Mouse (Mus musculus) layer of hippocampus, postnatal 36 days (tissue): ENCODE data around the gene Pik3r5. TPM values are rescaled to one million over a fixed set of nuclear protein-coding genes. Genes with fewer than 3 reads are reported as not detected.

Source experiments
- DNase-seq, 2 experiments: peaks; one replicate each; pipeline ENCODE4 v3.0.0; 2022
- total RNA-seq, 2 experiments: library from RNA; stranded (reverse); gene quantifications; 2 replicates each; pipeline ENCODE4 v1.2.3; 2021

Gene Pik3r5
- total RNA-seq, 2 experiments from 2014 or later: 1.2 to 2.8 TPM

GRCm38 (mm10) chr11:68451282-68451735 lies 19.4 kb downstream of the Pik3r5 start:
- no peak for DNase-seq

DNA sequence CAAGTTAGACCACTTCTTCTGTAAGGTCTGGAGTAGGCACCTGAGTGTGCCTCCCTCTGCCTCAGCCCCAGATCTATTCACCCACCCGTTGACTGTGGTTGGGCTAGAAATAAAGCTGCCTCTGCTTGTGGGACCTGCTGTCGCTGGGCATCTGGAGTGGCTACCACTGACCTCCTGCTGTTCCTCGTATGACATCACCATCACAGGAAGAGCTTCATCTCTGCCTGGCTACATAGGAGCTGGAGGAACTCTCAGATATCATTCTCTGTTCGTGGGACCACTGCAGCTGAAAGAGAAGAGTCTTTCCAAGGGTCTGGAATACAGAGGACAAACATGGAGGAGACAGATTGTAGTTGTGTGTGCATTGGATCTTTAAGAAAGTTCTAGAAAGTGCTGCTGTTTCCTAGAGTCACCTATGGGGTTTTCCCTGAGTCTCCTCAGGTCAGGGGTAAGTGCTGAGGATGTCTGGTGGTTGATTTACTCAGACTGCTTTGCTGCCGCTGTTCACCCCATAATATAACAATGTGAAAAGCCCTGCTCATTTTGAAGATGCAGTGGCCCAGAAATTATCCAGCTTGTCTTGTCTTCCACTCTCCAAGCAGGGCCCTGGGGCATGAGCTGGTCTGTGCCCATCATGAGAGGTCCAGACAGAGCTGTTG lies 20.0 kb downstream of the Pik3r5 start:
- DNase-seq: no peak

DNA sequence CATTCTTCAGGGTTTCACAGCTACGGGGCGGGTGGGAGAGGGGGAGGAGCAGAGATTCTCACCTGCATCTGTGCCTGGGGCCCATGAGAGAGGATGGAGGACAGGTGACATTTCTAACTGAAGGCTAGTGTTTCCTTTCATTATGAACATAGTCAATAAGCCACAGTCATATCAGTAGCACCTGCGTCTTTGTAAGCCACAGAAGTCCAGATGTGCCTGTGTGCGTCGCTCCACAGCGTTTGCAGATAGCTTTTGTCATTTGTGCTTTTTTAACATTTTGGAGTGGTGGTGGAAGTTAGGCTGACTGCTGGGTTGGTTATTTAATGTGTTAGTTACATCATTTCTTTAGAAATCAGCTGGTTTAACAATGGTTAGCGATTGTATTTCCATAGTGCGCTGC lies 20.8 kb downstream of the Pik3r5 start:
- no peak for DNase-seq

DNA sequence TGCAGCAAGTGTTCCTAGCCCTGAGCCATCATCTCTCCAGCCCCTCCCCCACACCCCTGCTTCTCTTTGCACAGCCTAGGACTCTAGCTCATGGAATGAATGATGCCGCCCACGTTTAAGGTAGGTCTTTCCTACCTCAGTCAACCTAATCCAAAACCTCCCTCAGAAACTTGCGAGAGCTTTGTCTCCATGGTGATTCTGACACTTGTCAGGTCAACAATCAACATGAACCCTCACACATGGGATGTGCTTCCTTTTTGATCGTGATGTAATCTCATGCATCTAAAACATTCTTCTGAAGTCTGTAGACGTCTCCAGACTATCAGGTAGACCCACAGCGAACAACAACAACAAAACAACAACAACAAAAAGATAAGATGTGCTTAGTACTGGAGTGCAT lies 21.4 kb downstream of the Pik3r5 start:
- DNase-seq: no peak

- no peak for DNase-seq
Observed at GRCm38 (mm10) chr11:68458086-68458485, 26.2 kb downstream of the Pik3r5 start.

DNA sequence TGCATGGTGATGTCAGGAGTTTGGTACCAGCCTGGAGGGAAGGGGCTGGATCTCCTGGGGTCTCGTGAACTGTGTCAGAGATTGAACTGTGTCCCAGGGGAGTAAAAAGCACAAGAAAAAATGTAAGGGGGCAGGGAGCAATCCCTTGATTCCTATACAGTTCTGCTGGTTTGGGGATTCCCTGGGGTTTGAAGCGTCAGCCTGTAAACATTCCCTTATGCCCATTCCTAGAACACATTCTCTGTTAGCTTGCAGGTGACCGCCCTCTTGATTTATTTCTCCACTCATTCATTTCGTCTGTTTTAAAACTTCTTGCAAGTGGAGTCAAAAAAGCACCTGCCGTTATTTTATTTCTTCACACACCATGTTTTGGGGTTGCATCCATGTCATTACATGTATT lies 27.1 kb downstream of the Pik3r5 start:
- no peak for DNase-seq

DNA sequence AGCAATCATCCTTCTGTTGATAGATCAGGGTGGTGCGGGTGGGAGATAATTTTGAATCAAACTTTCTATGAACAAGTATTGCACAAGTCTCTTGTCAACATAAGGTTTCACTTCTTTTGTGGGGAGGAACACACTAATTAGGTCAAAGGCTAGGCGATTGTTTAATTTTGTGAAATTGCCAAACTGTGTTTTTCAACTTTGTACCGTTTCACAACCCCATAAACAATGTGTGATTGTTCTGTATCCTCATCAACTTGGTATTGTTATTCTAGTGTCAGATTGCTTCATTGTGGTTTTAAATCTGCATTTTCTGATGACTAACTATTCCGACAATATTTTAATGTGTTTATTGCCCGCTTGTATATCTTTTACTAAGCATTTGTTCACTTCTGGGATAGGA lies 27.6 kb downstream of the Pik3r5 start:
- DNase-seq: no peak

DNA sequence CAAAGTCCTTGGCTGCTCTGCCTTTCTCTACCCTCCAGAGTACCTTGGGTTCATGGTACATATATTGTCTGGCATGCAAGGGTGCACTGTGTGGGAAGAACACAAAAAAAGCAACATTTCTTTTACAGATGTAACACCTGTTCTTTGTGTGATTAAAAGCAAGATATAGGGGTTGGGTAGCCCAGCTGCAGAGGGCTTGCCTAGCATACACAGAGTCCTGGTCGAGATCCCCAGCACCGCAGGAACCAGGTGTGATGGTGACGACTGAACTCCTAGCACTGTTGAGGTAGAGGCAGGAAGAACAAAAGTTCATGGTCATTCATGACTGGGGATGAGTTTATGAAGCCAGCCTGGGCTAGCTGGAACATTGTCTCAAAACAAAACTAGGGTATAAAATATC lies 30.8 kb downstream of the Pik3r5 start:
- DNase-seq: no peak

- DNase-seq: no peak
Observed at GRCm38 (mm10) chr11:68464260-68464659, 32.3 kb downstream of the Pik3r5 start.

GRCm38 (mm10) chr11:68465090-68465489 lies 33.2 kb downstream of the Pik3r5 start:
- no peak for DNase-seq

DNA sequence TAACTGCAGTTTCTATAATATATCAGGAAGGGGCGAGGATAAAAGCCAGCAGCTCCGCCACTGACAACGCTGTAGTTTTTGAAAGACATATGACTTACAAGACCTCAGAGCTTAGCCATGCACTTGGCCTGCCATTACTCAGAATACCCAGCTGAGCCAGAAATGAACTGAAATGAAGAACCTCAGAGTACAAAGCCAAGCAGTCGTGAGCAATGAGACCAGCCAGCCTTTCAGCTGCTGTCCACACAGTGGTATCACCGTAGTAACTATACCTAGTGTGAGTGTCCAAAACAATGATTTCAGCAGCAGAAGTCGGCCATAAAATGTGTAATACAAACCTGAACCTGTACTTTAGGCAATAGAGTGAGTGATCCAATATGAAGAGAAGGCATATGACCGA lies 35.5 kb downstream of the Pik3r5 start:
- DNase-seq: no peak

DNA sequence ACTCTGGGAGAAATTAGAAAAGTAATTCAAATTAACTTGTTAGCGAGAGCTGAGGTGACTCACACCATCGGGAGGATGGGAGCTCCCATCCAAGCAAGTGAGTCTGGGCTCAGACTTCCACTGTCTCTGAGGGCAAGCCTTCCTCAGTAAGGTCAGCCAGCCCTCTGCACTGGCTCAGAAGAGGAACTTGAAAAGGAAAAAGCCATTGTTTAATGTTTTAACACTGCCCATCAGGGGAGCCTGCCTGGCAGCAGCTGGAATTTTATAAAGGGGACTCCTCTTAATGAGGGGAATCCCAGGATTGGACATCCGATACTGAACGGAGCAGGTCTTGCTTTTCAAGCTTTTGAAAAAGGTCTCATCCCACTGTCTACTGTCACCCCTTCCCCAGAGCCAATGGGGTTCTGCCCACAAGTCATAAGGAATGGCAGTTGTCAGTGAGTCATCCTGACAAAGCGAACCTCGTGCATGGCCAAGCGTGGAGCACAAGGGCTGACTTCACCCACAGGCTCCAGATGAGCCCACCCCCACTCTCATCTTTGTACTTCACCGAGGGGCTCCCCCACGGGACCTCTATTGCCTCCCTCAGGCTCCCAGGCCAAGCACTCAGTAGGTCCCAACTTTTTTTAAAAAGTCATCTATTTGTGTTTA lies 36.2 kb downstream of the Pik3r5 start:
- no peak for DNase-seq

DNA sequence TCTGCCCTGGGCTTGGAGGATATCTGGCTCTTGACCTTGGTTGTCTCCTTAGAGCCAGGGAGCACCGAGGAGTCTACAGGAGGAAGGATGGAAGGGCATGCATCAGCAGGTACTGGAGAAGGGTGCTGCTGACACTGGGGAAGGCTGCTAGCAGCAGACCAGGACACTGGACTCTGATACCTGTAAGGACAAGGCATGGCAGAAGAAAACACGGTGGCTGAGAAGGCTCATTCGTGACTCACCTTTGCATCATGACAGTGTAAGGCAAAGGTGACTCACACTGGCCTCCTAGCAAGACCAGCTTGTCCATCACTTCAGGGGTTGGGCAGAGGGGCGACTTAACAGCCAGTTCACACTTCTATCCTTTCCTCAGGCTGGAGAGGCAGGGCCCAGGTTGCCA lies 37.0 kb downstream of the Pik3r5 start:
- no peak for DNase-seq

GRCm38 (mm10) chr11:68472162-68472849 lies 40.4 kb downstream of the Pik3r5 start:
- no peak for DNase-seq

DNA sequence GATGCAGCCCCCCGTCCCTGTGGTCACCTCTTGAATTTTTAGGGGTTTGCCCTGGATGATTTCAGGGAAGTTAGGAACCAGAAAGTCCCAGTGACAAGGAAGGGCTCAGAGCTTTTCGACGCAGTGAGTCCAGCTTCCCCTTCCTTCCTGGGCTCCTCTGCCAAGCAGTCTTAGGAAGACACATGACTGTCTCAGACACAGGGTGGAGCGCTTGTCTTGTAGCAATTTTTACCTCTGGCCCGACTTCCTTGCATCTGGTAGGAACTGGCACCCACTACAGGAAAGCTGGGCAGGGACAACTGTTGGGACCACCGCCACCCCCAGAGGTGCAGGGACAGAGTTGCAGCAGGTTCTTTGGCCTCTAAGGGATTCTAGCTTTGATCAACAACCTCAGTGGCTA lies 42.7 kb downstream of the Pik3r5 start:
- no peak for DNase-seq

- DNase-seq: no peak
Observed at GRCm38 (mm10) chr11:68475676-68476075, 43.8 kb downstream of the Pik3r5 start.

DNA sequence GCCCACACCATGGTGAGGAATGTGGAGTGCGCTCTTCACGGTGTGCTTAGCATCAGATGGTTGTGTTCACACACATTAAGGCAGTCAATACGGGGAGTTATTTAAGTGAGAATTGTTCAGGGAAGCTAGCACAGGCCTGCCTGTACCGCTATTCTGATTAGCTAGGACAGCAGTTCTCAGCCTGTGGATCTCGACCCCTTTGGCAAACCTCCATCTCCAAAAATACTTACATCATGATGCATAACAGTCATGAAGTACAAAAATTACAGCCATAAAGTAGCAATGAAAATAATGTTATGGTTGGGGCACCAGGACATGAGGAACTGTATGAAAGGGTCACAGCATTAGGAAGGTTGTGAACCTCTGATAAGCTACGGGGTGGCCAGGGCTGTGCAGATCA lies 45.7 kb downstream of the Pik3r5 start:
- DNase-seq: no peak

DNA sequence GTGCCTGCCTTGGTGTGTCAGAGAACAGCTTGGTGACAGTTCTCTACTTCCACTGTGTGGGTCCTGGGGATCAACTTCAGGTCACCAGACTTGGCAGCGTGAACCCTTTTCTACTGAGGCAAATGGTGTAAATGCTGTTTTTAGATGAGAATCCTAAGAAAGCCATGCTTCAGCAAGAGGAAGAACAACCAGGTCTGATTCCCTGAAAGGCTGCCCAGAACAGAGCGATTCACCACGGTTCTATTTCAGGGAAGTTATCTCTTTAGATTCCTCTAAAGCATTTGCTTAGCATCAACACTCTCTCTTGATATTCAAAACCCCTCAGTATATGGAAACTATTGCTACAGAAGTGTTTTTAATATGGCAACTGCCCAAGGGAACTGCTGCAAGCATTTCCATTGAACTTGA lies 46.7 kb downstream of the Pik3r5 start:
- DNase-seq: no peak

DNA sequence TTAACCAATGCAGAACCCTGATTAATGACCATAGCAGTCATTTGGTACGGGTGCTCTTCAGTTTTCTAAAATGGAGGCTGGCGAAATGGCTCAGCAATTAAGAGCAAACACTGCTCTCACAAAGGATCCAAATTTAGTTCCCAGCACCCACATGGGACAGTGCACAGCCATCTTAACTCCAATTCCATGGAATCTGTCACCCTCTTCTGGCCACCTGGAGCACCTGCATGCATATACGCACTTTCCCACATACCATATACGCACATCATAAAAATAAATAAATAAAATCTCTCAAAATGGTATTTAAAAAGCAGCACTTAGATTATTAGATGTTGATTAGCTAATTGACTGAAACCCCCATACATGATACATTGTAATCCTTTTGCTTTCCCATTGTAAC lies 48.7 kb downstream of the Pik3r5 start:
- no peak for DNase-seq

- no peak for DNase-seq
Observed at GRCm38 (mm10) chr11:68482001-68482400, 50.1 kb downstream of the Pik3r5 start.

DNA sequence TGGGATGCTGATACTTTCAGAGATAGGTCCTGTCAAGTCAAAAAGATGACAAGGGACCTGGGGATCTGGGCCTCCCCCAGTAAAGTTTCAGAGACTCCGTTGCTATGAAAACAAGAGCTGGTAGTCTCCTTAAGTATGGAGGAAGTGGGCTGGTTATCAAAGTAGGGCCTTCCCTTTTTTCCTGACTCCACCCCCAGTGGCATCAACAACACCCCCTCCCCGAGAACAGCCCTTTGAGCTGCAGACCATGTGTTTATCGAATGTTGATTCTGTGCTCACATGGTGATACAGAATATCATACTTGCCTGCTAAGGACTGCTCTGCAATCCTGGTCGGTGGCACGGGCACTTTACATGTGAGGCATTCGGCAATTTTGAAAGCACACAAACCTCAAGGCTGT lies 51.3 kb downstream of the Pik3r5 start:
- DNase-seq: no peak

DNA sequence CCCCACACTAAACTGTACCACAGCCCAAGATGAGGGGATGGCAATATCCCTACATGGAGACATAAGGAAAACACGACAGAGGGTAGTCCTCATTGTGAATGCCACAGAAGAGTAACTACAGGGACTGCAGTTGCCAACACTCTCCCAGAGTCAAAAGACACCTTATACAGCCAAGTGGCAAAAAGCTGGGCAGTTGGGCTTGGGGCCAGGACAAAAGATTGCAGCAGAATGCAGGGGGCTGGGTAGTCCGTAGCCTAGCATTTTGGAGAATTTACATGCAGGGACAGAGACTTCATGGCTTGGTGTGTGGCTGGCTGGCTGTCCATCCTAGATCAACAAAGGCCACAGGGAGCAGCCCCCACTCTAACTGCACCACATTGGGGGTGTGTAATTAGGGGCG lies 52.5 kb downstream of the Pik3r5 start:
- no peak for DNase-seq

DNA sequence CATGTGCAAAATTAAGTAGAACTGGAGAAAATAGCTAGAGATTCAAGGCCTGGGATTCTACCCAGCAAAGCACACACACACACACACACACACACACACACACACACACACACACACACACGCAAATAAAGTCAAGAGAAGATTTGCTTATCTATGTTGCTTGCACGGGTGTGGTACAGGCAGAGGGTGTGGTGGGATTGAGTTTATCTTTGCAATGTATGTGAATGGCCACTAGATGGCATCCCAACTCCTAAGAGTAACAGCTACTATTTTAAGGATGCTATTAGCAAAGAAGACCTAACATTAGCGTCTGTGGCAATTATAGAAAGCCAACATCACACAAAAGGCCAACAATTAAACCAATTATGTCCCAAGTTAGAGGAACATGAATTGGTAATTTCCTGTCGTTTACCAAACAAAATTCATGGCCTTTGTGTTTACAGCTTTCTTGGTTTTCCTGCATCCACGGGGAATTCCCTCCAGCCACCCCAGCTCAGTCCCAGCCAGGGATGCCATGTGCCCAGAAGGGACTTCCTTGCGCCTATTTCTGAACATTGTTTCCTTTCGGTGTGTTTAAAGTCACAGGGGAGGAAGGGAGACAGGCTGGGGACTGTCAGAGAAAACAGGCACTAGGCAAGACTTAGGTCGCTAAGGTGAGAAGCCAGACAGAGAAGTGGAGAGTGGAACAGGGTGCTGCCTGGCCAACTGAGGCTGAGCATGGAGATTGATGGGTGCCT lies 53.5 kb downstream of the Pik3r5 start:
- DNase-seq: no peak
